14 mouse cellular contexts compared by ENCODE assay signal in the genomic region with DNA sequence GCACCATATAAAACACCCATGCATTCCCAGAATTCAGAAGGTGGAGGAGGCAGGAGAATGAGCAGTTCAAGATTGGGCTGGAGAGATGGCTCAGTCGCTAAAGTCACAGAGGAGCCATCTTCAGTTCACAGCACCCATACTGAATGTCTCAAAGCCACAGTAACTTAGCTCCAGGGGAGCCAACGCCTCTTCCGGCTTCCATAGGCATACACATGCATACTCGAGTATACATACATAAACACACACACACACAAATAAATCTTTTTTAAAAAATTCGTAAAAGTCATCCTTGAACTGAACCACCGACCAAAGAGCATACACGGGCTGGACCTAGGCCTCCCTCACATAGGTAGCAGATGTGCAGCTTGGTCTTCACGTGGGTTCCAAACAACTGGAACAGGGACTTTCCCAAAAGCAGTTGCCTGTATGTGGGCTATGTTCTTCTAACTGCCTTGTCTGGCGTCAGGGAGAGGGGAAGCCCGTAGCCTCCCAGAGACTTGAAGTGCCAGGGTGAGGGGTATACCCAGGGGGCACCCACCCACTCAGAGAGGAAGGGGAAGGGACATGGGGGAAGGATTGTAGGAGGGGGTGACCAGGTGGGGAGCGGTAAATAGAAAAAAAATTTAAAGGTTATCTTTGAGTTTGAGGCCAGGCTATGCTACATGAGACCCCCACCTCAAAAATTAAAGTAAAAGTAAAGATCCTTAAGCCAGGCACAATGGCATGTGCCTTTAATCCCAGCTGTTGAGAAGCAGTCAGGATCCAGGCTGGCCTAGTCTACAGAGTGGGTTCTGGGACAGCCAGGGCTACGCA. TPM values are rescaled to one million over a fixed set of nuclear protein-coding genes. Genes with fewer than 3 reads are reported as not detected.
DNase-seq lines count a peak whose midpoint lies in the region; TF ChIP-seq lines count a peak whose summit lies in the region.
"Had no signal": no experiment of that assay in that cellular context is flagged by ENCODE, and none has a peak within 500 bp of the region (broad histone marks: within the 10 kb centered on the region; RNA-seq: fewer than 3 reads in every experiment).

No protein-coding gene starts in this region.

- H3K9me3 ChIP-seq in CH12.LX (replicated peaks; ENCODE audit: low read length): peaks cover 2% of the 10 kb centered on the region
- H3K9me3 ChIP-seq in forebrain, embryonic 10.5 days: no peaks in the 10 kb centered on the region
- H3K9me3 ChIP-seq: embryonic facial prominence, embryonic 13.5 days; forebrain, embryonic 13.5 days; heart, embryonic 13.5 days; hindbrain, embryonic 12.5 days had no signal

- TF ChIP-seq EP300 in CH12.LX (IDR thresholded peaks at IDR 0.05; ENCODE audit: low read length): peak; percentile 95

- no peaks in the 10 kb centered on the region for H3K27me3 ChIP-seq in spleen, adult 2 months (ENCODE audit: control insufficient read depth, insufficient read depth, low read length)
- H3K27me3 ChIP-seq in CH12.LX (replicated peaks): no peaks in the 10 kb centered on the region
- no peaks in the 10 kb centered on the region for H3K27me3 ChIP-seq in splenic B cell, adult 2 months (ENCODE audit: control insufficient read depth, insufficient read depth, low read length, poor library complexity, severe bottlenecking)
- H3K27me3 ChIP-seq in forebrain, embryonic 10.5 days (ENCODE audit: poor library complexity, severe bottlenecking): no peaks in the 10 kb centered on the region
- H3K27me3 ChIP-seq: embryonic facial prominence, embryonic 13.5 days; forebrain, embryonic 13.5 days; heart, embryonic 13.5 days; hindbrain, embryonic 12.5 days had no signal

- H3K36me3 ChIP-seq in spleen, adult 2 months (ENCODE audit: control insufficient read depth, insufficient read depth, low read length): peaks cover 9% of the 10 kb centered on the region
- peaks cover 49 to 73% of the 10 kb centered on the region in 2 experiments for H3K36me3 ChIP-seq in CH12.LX (replicated peaks in 1 of 2; ENCODE audit: control insufficient read depth in 1 of 2, insufficient read depth in 1 of 2, low read length in 1 of 2)
- H3K36me3 ChIP-seq in splenic B cell, adult 2 months (ENCODE audit: control insufficient read depth, insufficient read depth, low read length, poor library complexity, severe bottlenecking): peaks cover 2% of the 10 kb centered on the region; the same call in 1 of the 2 replicates
- H3K36me3 ChIP-seq in forebrain, embryonic 10.5 days (replicated peaks): peaks cover 92% of the 10 kb centered on the region

- dilution Hi-C loops in CH12.LX (cut with MboI; ENCODE audit: extremely low pct_ligation_motif_present, extremely low pct_unique_long_range_greater_than_20kb, low sequenced_read_pairs): no loop called here

- no peak overlapping the region for H3K4me3 ChIP-seq in spleen, adult 2 months (ENCODE audit: extremely low read depth, insufficient read depth, insufficient read length)
- H3K4me3 ChIP-seq in CH12.LX (replicated peaks in 1 of 3; ENCODE audit: low read depth in 2 of 3, low read length in 2 of 3, poor library complexity in 1 of 3): no peak overlapping the region
- H3K4me3 ChIP-seq in forebrain, embryonic 10.5 days: no peak overlapping the region
- H3K4me3 ChIP-seq: embryonic facial prominence, embryonic 13.5 days; forebrain, embryonic 13.5 days; heart, embryonic 13.5 days; hindbrain, embryonic 12.5 days had no signal

- no peak for DNase-seq in spleen, adult 2 months (ENCODE audit: low read depth in 1 of 2, low spot score in 2 of 2)
- no peak for DNase-seq in spleen, adult 18-20 months
- peak; percentile 65 for DNase-seq in CD4-positive helper T cell, adult 2 months (ENCODE audit: low read depth, low spot score)
- DNase-seq in CH12.LX (ENCODE audit: extremely low read depth): peak; percentile 92
- DNase-seq in splenic B cell, adult 2 months (ENCODE audit: low read depth, low spot score): peak; percentile 68
- DNase-seq in forebrain, embryonic 10.5 days (ENCODE audit: extremely low spot score, low spot score): no peak
- no peak for DNase-seq in layer of hippocampus, postnatal 25 days (ENCODE audit: extremely low spot score in 1 of 2, low spot score in 1 of 2)
- DNase-seq: adrenal gland, postnatal 14 days; cerebellum, adult 9-10 months; heart, postnatal 4 days had no signal

- H3K9ac ChIP-seq in CH12.LX (ENCODE audit: insufficient read depth, low read depth): peak overlapping the region; percentile 11; the same call in 1 of the 2 replicates
- H3K9ac ChIP-seq: embryonic facial prominence, embryonic 13.5 days; forebrain, embryonic 13.5 days; heart, embryonic 13.5 days; hindbrain, embryonic 12.5 days had no signal

- peaks cover 86% of the 10 kb centered on the region for H3K79me2 ChIP-seq in CH12.LX (replicated peaks; ENCODE audit: control insufficient read depth, extremely low read depth, insufficient read depth, poor library complexity, severe bottlenecking)

- H3K27ac ChIP-seq in spleen, adult 2 months (ENCODE audit: insufficient read depth, low read length): peak overlapping the region; percentile 2
- peak overlapping the region; percentile 75 for H3K27ac ChIP-seq in CH12.LX (ENCODE audit: insufficient read depth, low read depth)
- H3K27ac ChIP-seq in forebrain, embryonic 10.5 days: no peak overlapping the region
- H3K27ac ChIP-seq: embryonic facial prominence, embryonic 13.5 days; forebrain, embryonic 13.5 days; heart, embryonic 13.5 days; hindbrain, embryonic 12.5 days had no signal

- TF ChIP-seq CTCF in spleen, adult 2 months (IDR thresholded peaks at IDR 0.05; ENCODE audit: extremely low read depth, insufficient read depth, insufficient read length, insufficient replicate concordance): no peak
- no peak for TF ChIP-seq CTCF in CH12.LX (conservative IDR thresholded peaks at IDR 0.05 in 1 of 2, IDR thresholded peaks at IDR 0.05 in 1 of 2; ENCODE audit: low read depth in 2 of 2, low read length in 2 of 2)

- in situ Hi-C loops in CH12.LX (cut with MboI; ENCODE audit: low pct_ligation_motif_present, low pct_unique_long_range_greater_than_20kb, low sequenced_read_pairs): no loop called here

- H3K4me1 ChIP-seq in spleen, adult 2 months (ENCODE audit: control insufficient read depth, insufficient read depth, insufficient read length): peaks cover 28% of the 10 kb centered on the region; the same call in 1 of the 2 replicates
- peaks cover 29 to 95% of the 10 kb centered on the region in 2 experiments for H3K4me1 ChIP-seq in CH12.LX (ENCODE audit: control insufficient read depth in 1 of 2, insufficient read depth in 2 of 2)
- peaks cover 33% of the 10 kb centered on the region for H3K4me1 ChIP-seq in forebrain, embryonic 10.5 days

- peak overlapping the region; percentile 64 for H3K4me2 ChIP-seq in CH12.LX (ENCODE audit: insufficient read depth, low read depth, poor library complexity, severe bottlenecking)
- H3K4me2 ChIP-seq: embryonic facial prominence, embryonic 13.5 days; forebrain, embryonic 13.5 days; heart, embryonic 13.5 days; hindbrain, embryonic 12.5 days had no signal

- 66% methylated on average over 12 of the region's 12 CpGs for WGBS in spleen, adult 2 months
- 91% methylated on average over 12 of the region's 12 CpGs for whole genome bisulfite sequencing in forebrain, embryonic 10.5 days

- peak; percentile 3 for TF ChIP-seq RAD21 in CH12.LX (IDR thresholded peaks at IDR 0.05; ENCODE audit: low read depth, low read length)

- TF ChIP-seq POLR2A in spleen, adult 2 months (IDR thresholded peaks at IDR 0.05; ENCODE audit: low read depth, low read length): no peak
- peak; percentile 28; the same call in 1 of the 2 replicates for TF ChIP-seq POLR2A in CH12.LX (IDR thresholded peaks at IDR 0.05; ENCODE audit: low read depth, low read length)

TF ChIP-seq in CH12.LX, 34 proteins besides CTCF, POLR2A, EP300 and RAD21 (continues in another document):
- TF ChIP-seq MAFK (IDR thresholded peaks at IDR 0.05; ENCODE audit: insufficient replicate concordance, low read length) (peak; percentile 7; the same call in 1 of the 2 replicates), TCF12 (IDR thresholded peaks at IDR 0.05; ENCODE audit: low read depth, low read length) (peak; percentile 98), UBTF (IDR thresholded peaks at IDR 0.05; ENCODE audit: low read depth, low read length) (no peak), TBP (conservative IDR thresholded peaks at IDR 0.05; ENCODE audit: low read depth, low read length) (no peak), ZKSCAN1 (IDR thresholded peaks at IDR 0.05; ENCODE audit: borderline replicate concordance, low read depth, low read length) (no peak), ETS1 (conservative IDR thresholded peaks at IDR 0.05; ENCODE audit: low read depth, low read length) (peak; percentile 98), E2F4 (IDR thresholded peaks at IDR 0.05; ENCODE audit: insufficient replicate concordance, low read depth, low read length) (peak; percentile 22; the same call in 1 of the 2 replicates), JUN (IDR thresholded peaks at IDR 0.05; ENCODE audit: insufficient read depth, low read depth, low read length) (no peak), SMC3 (IDR thresholded peaks at IDR 0.05; ENCODE audit: low read depth, low read length) (peak; percentile 23; the same call in 1 of the 2 replicates), MXI1 (IDR thresholded peaks at IDR 0.05; ENCODE audit: low read depth, low read length) (peak; percentile 95), MAZ (IDR thresholded peaks at IDR 0.05; ENCODE audit: low read depth, low read length) (peak; percentile 96; the same call in 1 of the 2 replicates), MEF2A (IDR thresholded peaks at IDR 0.05; ENCODE audit: borderline replicate concordance, low read depth, low read length) (peak; percentile 85), POLR2AphosphoS2 (IDR thresholded peaks at IDR 0.05; ENCODE audit: low read depth, low read length) (no peak), MAX (IDR thresholded peaks at IDR 0.05; ENCODE audit: low read length) (peak; percentile 94), RCOR1 (conservative IDR thresholded peaks at IDR 0.05; ENCODE audit: low read depth, low read length) (peak; percentile 92), BHLHE40 (IDR thresholded peaks at IDR 0.05; ENCODE audit: low read depth, low read length) (peak; percentile 96), IRF4 (IDR thresholded peaks at IDR 0.05; ENCODE audit: low read depth, low read length) (peak; percentile 84), ZC3H11A (IDR thresholded peaks at IDR 0.05; ENCODE audit: low read depth, low read length) (no peak; the same call in 1 of the 2 replicates), KAT2A (IDR thresholded peaks at IDR 0.05; ENCODE audit: insufficient replicate concordance, low read length) (0 out of 2 replicates have a peak, but pooled peaks have one; percentile 49), CHD1 (IDR thresholded peaks at IDR 0.05; ENCODE audit: low read depth, low read length) (peak; percentile 97)

RNA-seq across cellular contexts. Expression of a gene that starts 24.6 kb away (rescaled TPM):
- polyA plus RNA-seq in spleen, adult 2 months (2012; rRNA removed): 36.0 and 42.4 TPM in 2 replicates
- 52.3 and 77.1 TPM in 2 replicates for total RNA-seq in CH12.LX (2012; rRNA removed)
- 33.5 and 40.8 TPM in 2 replicates for total RNA-seq in CH12.LX (2014; rRNA removed)
- 49.2 and 67.2 TPM in 2 replicates for polyA plus RNA-seq in CH12.LX (2012; ENCODE audit: insufficient read length, low read depth)
- polyA plus RNA-seq in forebrain, embryonic 10.5 days (2016; fragmentation: Nextera tagmentation; extraction: Ambion mirVana): 22.8 and 23.1 TPM in 2 replicates
- total RNA-seq in layer of hippocampus, postnatal 25 days (2021): 10 to 100 TPM; 20.5 to 27.8 TPM

Comparison
In these comparisons a context has a peak if more than half of its experiments do, and no peak if none do; other contexts are left out.
1. DNase-seq: peak in CD4-positive helper T cell, adult 2 months (single experiment), CH12.LX (single experiment) and splenic B cell, adult 2 months (single experiment); none in spleen, adult 2 months (0 of 2), spleen, adult 18-20 months (0 of 2), forebrain, embryonic 10.5 days (single experiment) and layer of hippocampus, postnatal 25 days (0 of 2).